Mouse (Mus musculus) erythroblast, adult 5-6 weeks (primary cell): ENCODE data around the gene Madd. TPM values are rescaled to one million over a fixed set of nuclear protein-coding genes. Genes with fewer than 3 reads are reported as not detected.

ENCODE experiments used
- ATAC-seq: replicated peaks from 2 replicates; pipeline ENCODE4 v1.8.0; 2016; ENCODE audit warnings: moderate number of reproducible peaks, mild to moderate bottlenecking, moderate TSS enrichment, inconsistent platforms; ENCODE audit not compliant: poor library complexity, low FRiP score, severe bottlenecking
- total RNA-seq, 2 experiments: library from RNA; stranded (forward) in 1 of 2; stranded (reverse) in 1 of 2; fragments of 150-400 nt in 1 of 2; fragments of 200-764, 138-1000 nt in 1 of 2; gene quantifications; 2 replicates each; pipeline versions ENCODE4 v1.2.3 to v1.2.4; 2015 to 2017; ENCODE audit warnings: low replicate concordance in 2 of 2

The Madd gene
- total RNA-seq (2015; ENCODE audit: low replicate concordance) (4.6 and 31.5 TPM in 2 replicates), total RNA-seq (2017; ENCODE audit: low replicate concordance) (16.3 and 16.4 TPM in 2 replicates)

DNA sequence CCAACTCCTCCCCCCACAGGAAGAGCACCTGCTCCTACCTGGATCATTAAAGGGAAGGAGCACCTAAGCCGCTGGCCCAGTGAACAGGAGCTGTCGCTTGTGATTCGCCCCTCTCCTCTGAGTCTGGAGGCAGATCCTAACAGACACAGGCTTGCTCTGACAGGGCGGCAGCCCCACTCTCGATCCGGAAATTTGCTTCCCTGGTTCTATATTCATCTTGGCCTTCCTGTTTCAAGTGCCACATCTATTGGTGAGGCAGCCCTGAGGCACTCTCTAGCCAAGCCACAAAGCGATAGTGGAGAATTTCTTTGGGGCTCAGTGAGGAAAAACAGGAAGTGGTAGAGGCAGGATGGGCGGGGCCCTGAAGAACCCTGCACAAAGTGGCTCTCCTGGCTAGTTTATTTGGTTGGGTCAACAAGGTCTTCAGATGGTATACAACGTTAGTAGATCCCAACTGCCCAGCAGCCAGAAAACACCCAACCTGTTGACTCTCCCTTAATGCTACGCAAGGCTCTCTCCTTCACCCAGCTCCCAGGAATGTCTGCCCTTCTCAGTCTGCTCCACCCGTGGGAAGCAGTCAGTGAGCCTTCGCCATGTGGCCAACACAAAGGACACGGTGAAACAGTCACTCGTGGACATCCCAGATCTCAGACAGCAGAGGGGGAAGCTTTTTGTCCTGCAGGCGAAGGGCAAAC is at the start of gene Madd:
Gene Madd, minus strand, starts transcription at position 127 of the 695 bp plus-strand sequence.
- peak; percentile 40 for ATAC-seq

DNA sequence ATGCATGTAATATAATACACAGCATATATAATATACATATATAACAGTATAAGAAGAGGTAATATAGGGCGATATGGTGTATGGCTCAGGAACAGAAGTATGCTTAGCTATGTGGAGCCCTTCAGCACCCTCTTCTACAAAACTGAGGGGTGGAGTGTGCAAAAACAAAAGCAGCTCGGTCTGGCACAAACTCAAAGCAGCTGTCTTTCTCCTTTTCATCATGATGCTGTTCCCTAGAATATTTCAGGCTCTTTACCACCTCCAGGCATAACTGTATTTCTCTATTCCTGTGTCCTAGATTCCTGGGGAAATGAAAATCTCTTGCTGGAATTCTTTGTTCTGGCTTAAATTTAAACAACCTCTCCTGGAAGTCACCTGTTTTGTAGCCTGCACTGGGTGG is 46.1 kb upstream of the Madd start:
- no peak for ATAC-seq

DNA sequence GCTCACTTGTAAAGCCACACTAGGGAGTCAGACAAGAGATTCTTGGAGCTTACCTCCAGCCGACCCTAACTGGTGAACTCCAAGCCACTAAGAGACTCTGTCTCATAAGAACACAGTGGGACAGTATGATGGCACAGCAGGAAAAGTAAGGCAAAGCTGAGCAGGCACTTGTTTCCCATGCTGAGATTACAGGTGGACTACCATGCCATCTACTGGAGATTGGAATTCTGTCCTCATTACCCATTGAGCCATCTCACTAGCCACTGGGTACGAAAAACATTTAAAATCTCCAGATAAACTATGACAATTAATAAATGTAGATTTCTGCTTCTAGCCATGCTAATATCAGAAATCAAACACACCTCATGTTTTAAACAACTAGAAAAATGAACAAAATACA is 40.0 kb upstream of the Madd start:
- ATAC-seq = no peak

DNA sequence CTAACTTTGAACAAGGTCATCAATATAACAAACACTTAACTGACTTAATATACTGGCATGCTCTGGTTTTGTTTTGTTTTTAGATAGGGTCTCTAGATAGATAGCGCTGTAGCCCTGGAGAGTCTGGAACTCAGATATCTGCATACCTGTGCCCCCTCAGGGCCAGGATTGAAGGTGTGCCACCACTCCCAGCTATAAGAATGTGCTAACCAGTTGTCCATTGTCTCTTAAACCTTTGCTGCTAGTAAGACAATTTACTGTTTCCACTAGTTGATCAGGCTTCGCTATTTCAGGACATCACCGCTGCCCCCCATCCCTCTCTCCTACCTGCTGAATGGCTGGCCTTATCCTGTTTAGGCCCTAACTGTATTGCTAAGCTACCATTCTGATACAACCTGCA is 36.9 kb upstream of the Madd start:
- ATAC-seq = no peak

DNA sequence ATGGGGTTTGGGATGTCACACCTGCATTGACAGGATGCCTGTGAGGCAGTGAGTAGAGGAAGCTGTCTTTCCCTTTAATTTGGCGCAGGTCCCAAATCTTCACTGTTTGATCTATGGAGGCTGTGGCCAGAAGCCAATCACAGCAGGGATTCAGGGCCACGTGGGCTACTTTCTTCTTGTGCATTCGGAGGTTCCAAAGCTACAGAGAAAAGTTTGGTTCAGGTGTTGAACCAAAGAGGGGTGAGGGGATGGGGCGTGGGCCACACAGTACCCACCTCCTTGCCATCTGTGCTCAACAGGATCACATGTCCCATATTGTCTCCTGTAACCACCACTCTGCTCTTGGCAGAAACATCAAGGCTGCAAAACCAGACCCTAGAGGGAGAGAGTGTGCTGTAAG is 33.4 kb upstream of the Madd start:
- ATAC-seq = no peak

DNA sequence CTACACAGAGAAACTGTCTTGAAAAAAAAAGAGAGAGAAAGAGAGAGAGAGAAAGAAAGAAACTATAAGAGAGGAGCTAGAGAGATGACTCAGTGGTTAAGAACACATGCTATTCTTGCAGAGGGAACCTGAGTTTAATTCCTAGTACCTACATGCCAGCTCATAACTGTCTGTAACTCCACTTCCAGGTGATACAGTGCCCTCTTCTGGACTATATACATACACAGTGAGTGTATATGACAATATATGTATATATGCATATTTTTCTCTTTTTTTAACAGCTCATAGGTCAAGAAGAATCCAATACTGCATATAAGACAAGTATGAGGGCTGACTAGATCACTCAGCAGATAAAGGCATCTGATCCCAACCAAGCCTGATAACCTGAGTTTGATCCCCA is 29.7 kb upstream of the Madd start:
- ATAC-seq = no peak

DNA sequence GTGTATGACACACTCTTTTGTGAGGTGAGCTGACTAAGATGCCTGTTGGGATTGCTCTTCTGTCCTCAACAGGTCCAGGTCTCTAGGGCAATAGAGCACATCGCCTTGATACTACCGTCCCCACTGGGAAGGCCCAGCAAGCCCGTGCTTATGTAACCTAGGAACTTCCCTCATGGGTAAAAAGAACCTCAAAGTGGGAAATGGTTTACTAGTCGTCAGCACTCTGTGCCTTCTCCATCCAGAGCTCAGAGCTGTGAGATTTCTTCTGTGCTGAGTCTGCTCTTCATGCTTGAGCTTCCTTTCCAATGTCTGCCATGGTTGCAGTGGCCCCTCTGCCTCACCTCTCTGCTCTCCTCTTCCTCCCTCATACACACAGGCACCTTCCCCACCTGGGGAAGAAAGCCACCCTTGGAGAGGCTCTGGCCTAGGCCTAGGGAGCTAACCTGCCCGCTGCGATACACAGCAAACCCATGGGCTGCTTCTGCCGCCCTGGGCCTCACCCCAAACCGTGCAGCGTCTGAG is 22.7 kb upstream of the Madd start:
- ATAC-seq = no peak

DNA sequence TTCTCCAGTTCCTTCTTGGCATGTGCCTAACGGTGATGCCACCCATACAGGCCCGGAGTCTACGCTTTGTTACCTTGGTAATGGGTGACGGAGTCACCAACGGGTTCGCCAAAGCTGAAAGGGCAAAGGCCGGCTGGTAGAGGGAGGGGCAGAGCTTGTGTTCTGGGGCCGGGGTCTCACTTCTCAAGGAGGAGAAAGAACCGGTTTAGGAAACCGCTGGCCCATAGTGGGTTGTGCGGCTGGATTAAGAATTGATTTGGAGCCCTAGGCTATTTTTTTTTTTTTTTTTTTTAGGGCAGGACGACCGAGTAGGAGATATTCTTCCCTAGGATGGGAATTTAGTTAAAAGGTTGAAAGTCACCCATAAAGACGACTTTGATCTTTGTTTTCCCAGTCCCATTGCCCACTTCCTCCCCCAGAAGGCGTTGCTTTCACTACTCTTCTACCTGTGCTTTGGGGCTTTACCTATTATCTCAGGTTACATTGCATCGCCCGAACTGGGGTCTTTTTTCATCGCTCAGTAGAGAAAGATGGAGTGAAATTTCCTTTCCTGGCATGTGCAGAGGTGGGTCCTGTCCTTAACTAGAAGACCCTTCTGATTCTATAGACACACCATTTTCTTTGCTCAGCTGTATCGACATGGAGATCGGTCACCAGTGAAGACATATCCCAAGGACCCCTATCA is 19.5 kb upstream of the Madd start:
- peak; percentile 60 for ATAC-seq

DNA sequence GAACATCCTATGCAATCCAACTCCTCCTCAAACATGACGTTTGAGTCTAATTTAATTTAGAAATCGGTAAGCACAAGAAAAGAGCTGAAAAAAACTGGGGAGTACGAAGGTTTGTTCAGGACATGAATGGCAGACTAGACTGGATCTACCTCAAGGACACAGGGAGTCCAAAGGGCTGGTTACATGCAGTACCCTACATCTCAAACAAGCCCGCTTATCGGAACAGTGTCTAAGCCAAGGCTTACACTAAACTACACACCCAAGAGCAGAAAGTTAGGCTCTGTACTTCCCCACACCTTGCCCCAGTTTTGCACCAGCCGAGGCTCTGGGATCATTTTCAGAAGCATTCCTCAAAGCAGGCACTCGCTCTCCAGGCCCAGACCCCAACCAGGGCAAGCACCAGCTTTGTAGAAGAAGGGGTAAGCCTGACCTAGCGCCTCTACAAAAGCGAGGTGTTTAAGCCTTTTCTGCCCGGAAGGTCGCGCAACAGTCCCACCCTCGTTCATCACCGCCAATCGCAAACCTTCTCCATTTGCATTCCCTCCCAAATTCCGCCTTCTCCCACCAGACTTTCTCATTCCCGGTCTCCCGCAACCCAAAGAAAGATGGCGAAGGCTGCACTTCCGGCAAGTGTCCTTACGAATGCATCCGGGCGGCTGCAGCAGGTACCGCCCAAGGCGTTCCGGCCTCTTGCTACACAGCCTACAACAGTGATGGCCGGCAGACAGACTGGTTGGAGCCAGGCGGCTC is 18.8 kb upstream of the Madd start, which contains the start of the genes Nr1h3 and Acp2:
Gene Nr1h3, minus strand, starts transcription at position 613 of the 750 bp plus-strand sequence.
Gene Acp2, plus strand, starts transcription at position 664 of the 750 bp plus-strand sequence.
- ATAC-seq = peak; percentile 98

DNA sequence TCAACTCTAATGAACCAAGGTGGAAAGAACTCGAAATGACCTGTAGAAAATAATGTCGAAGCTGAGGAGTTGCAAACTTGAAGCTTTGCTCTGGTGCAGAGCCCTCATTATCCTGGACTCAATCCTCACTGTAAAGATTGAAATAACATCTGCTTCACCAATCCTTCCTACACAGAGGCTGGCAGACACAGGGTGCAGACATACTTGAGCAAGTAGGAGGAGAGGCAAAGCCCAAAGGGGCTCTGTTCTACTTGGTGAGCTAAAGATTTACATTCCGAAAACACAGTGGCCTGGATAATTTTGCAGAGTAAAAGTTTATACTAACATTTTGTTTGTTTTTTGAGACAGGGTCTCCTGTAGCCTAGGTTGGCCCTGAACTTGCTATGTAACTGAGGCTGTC is 15.3 kb upstream of the Madd start:
- no peak for ATAC-seq

DNA sequence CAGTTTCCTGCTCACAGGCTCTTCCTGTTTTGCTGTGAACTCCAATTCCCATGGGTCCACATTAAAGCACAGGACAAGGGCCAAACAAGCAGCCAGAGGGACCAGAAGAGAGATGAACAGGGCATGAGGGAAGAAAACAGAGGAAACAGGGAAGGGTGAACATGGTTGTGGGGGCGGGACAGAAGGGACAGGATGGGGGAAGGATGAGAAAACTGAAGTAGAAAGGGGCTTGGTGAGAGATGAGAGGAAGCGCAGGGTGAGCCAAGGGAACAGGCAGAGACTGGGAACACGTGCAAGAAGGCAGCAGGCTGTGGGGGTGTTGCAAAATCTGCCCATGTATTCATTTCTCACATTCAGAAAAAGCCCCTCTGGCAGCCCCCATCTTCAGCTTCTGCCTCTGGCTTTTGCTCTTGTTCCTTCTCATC is 13.0 kb upstream of the Madd start:
- no peak for ATAC-seq

DNA sequence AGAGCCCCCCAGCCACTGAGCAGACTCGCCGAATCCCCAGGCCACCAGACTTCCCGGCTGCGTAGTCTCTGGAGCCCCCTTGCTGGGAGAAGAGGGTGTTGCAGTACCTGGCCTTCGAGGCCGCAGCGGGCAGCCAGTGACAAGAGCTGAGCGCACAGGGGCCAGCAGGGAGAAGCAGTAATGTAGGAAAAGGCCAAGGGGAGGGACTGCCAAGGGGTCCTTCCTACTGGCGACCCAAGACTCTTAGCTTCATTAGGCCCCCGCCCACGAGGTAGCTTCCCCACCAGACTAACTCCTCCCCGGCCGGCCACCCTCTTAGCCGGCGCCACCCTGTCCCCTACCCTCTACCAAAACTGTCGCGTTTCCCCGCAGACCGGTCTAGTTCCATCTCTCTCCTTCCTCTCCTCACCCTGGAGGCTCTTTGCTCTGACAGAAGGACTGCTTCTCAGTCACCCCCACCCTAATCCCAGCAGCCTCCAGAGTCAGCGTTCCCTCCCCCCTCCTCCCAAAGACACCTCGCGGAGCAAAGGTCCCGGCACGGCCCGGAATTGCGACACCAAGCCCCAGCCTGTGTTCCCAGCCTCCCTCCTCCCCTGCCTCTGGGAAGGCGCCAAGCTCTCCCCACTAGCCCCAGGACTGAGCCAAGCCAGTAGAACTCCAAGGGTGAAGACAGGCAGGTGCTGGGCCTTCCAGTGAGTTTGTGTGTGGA is 11.1 kb upstream of the Madd start:
- ATAC-seq = 0 out of 2 replicates have a peak, but pooled peaks have one; percentile 41

DNA sequence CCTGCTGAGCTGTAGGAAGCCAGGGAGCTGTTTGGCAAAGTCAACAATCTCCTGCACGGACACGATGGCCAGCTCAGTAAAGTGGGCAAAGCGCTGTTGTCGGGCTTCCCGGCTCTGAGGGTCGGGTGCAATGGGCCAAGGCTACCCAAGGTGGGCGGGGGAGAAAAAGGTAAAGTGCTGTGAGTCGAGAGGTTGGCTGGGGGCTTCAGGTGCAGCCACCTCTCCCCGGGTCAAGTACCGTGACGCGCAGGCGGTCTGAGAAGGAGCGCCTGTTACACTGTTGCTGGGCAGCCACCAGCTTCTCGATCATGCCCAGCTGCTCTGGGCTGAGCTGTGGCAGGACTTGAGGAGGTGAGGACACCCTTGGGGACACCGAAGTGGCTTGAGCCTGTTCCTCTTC is 6.9 kb upstream of the Madd start:
- ATAC-seq = no peak

DNA sequence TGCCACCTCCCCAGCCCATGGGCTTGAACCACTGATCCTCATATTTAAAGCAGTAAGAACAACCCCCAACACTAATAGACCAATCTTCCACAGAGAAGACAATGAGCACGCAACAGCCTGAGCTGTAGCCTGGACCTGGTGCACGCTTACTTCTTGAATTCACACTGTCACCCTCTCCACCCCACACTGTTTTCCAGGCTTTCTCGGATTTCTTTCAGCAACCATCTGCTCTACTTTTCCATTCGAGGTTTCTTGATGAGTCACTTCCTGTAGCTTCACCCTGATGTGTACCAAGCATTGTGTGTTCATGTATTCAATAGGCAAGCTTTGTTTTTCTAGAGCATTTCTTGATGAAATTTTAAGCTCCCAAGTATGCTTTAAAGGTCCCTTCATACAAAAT is 3.8 kb upstream of the Madd start:
- ATAC-seq = no peak

DNA sequence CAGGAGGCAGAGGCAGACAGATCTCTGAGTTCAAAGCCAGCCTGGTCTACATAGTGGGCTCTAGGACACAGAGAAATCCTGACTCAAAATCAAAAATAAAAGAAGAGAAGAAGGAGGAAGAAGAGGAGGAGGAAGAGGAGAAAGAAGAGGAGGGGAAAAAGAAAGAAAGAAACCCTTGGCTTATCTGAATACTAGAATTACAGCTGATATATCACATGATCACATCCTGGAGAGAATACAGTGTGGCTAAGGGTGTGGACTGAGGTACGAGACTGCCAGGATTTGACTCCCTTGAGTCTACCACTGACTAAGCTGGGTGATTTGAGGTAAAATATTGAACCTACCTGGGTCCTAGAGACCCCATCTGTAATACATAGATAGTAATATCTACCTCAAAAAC is 2.6 kb upstream of the Madd start:
- no peak for ATAC-seq

DNA sequence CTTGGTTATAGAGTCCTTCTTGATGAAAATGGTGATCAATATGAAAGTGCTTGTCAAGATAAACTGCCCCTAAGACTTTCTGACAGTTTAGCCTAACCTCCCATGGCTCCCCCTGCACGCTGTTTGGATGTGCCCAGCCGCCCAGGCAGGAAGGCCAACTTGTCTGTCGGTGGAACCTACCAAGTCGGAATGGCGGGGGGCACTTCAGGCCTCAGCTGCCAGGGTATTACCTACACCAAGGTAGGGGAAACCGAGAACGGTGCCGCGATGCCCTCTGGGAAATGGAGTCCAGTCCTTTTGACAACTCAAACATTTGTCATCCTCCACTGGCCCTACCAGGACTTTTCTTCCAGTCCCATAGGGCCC is 506 bp downstream of the Madd start:
- peak; percentile 96 for ATAC-seq

DNA sequence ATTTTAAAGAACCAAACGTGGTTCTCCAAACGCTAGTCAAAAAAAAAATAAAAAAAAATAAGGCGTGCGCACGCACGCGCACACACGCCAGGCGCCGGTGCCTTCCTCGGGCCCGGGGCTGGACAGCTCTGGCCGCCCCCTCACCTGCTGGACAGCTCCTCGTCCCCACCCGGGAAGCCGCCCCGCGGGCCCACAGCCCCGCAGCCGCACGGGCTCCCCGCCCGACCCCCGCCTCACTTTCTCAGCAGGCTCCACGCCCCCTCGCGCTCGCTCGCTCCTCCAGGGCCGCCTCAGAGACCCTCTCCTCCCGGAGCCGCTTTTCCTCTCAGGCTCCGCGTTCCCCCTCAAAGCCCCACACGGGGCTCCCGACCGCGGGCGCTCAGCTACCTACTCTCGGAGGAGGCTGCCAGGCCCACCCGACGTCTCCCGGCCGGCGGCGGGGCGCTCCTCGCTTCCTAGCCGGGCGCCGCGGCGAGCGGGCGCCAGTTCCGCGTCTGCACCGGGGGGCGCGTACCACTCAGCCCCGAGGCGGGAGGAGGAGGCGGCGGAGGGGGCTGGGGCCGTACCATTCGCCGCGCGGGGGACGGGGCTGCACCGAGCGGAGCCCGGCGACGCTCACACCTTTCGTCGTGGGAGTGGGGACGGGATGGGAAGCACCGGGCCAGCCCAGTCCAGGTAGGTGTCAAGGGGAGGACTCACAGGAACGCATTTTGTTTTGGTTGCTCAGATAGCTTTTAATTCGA is 1.1 kb downstream of the Madd start:
- peak; percentile 83 for ATAC-seq

DNA sequence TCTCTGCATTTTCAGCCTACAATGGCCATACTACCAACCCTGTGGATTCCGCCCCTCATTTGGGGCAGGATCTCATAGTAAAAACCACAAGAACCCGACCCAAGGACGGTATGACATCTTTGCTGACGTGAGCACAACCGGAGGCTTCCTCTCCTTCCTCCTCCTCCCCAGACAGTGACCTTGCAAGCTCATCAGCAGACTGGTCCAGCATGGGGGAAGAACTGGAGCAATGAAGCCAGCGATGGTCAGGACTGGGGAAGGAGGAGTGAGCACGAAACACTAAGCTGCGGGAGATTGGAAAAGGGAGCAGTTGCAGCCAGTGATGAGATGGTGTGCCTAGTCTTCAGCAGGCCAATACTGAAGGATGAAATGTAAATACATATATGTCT is 1.6 kb downstream of the Madd start:
- no peak for ATAC-seq

DNA sequence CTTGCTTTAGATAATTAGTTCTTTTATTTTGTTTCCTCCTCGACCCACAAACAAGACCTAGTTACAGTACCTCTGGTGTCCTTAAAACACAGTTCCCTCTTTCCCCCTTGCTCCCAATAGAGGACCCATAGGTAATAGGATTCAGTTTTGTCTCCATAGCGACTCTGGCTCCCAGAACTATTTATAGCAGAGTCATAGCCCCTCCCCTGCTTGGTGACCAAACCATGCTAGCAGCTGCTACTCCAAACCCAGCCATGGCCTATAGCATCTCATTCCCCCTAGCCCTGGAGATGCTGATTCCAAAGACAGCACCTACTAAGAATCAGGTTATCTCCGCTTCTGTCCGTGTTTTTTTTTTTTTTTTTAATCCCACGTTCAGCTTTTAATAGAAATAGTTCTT is 2.9 kb downstream of the Madd start:
- no peak for ATAC-seq
